28 mouse cellular contexts compared by ENCODE assay signal in the genomic region with DNA sequence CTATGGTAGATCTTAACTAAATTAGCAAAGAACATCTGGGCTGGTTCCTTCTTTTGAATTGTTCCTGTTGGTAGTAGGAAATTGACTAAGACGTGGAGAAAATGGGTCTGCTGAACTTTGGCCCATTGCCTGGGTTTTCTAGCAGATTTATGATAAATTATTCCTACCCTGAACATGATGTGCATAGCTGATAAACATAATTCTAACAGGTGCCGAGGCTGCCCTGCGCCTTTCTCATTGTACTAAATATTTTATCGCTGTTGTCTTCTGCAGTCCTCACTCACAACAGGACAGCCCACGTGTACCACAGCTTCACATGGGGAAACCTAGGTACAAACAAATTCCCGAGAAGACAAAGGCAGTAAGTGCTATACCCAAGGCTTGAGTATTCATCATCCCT.
A peak's percentile ranks its signal among the peaks of the same experiment; 100 is the strongest.
DNase-seq lines count a peak whose midpoint lies in the region; ATAC-seq and TF ChIP-seq lines count a peak whose summit lies in the region.
"Had no signal": no experiment of that assay in that cellular context is flagged by ENCODE, and none has a peak within 500 bp of the region (broad histone marks: within the 10 kb centered on the region; RNA-seq: fewer than 3 reads in every experiment).

No protein-coding gene starts in this region.

- no peak for TF ChIP-seq CTCF in hindbrain, postnatal 0 days (IDR thresholded peaks at IDR 0.05; ENCODE audit: low read depth)
- no peak for TF ChIP-seq CTCF in midbrain, postnatal 0 days (IDR thresholded peaks at IDR 0.05)

- 74% methylated on average over 6 of the region's 6 CpGs for WGBS in hindbrain, embryonic 11.5 days
- 45% methylated on average over 6 of the region's 6 CpGs for WGBS in hindbrain, postnatal 0 days
- WGBS in hindbrain, embryonic 14.5 days: 49% methylated on average over 6 of the region's 6 CpGs
- WGBS in midbrain, embryonic 12.5 days: 48% methylated on average over 6 of the region's 6 CpGs
- WGBS in midbrain, postnatal 0 days: 28% methylated on average over 6 of the region's 6 CpGs

- no peaks in the 10 kb centered on the region for H3K9me3 ChIP-seq in hindbrain, embryonic 11.5 days (ENCODE audit: control insufficient read depth, low read length)
- H3K9me3 ChIP-seq in hindbrain, postnatal 0 days (ENCODE audit: low read length): no peaks in the 10 kb centered on the region
- no peaks in the 10 kb centered on the region for H3K9me3 ChIP-seq in hindbrain, embryonic 14.5 days (ENCODE audit: control insufficient read depth, low read length)
- H3K9me3 ChIP-seq in midbrain, embryonic 12.5 days: no peaks in the 10 kb centered on the region
- H3K9me3 ChIP-seq in midbrain, postnatal 0 days (ENCODE audit: low read length): no peaks in the 10 kb centered on the region
- H3K9me3 ChIP-seq: embryonic facial prominence, embryonic 10.5 days; embryonic facial prominence, embryonic 15.5 days; heart, embryonic 12.5 days; kidney, embryonic 15.5 days; liver, embryonic 12.5 days; neural tube, embryonic 15.5 days had no signal

- 0 out of 2 replicates have a peak, but pooled peaks have one; percentile 22 for ATAC-seq in hindbrain, embryonic 11.5 days (ENCODE audit: low FRiP score)
- no peak for ATAC-seq in hindbrain, postnatal 0 days
- ATAC-seq in hindbrain, embryonic 14.5 days (ENCODE audit: low FRiP score): no peak
- peak; percentile 17 for ATAC-seq in midbrain, embryonic 12.5 days (ENCODE audit: low FRiP score, low read depth)
- no peak for ATAC-seq in midbrain, postnatal 0 days (ENCODE audit: low FRiP score)
- no peak for ATAC-seq in granulocyte monocyte progenitor cell, adult 5-6 weeks (replicated peaks; ENCODE audit: poor library complexity, severe bottlenecking)
- ATAC-seq: liver, embryonic 12.5 days; liver, postnatal 0 days; lung, postnatal 0 days had no signal

- DNase-seq in hindbrain, embryonic 11.5 days (ENCODE audit: low spot score): no peak
- no peak for DNase-seq in hindbrain, postnatal 0 days (ENCODE audit: low spot score)
- DNase-seq in hindbrain, embryonic 14.5 days (ENCODE audit: low spot score): no peak
- DNase-seq in midbrain, postnatal 0 days (ENCODE audit: low spot score): no peak
- DNase-seq: adrenal gland, postnatal 25 days; B cell, adult 2 months; cerebellum, adult 2 months; cerebellum, postnatal 25 days; gastrocnemius, postnatal 36 days; heart, adult 2 months; heart, postnatal 4 days; kidney, adult 18-20 months; kidney, postnatal 36 days; left cerebral cortex, postnatal 4 days; liver, postnatal 0 days; lung, postnatal 4 days; retina, postnatal 1 day; right cerebral cortex, postnatal 14 days had no signal

- H3K27me3 ChIP-seq in hindbrain, embryonic 11.5 days (ENCODE audit: control insufficient read depth, insufficient read depth, low read length): no peaks in the 10 kb centered on the region
- no peaks in the 10 kb centered on the region for H3K27me3 ChIP-seq in hindbrain, postnatal 0 days (ENCODE audit: insufficient read depth, low read length)
- no peaks in the 10 kb centered on the region for H3K27me3 ChIP-seq in hindbrain, embryonic 14.5 days (ENCODE audit: control insufficient read depth, insufficient read depth, low read length)
- no peaks in the 10 kb centered on the region for H3K27me3 ChIP-seq in midbrain, embryonic 12.5 days
- no peaks in the 10 kb centered on the region for H3K27me3 ChIP-seq in midbrain, postnatal 0 days (ENCODE audit: insufficient read depth, low read length)
- H3K27me3 ChIP-seq: embryonic facial prominence, embryonic 15.5 days; heart, embryonic 12.5 days; kidney, embryonic 15.5 days; liver, embryonic 12.5 days; megakaryocyte, embryonic 14.5 days; neural tube, embryonic 15.5 days had no signal

- H3K27ac ChIP-seq in hindbrain, embryonic 11.5 days (ENCODE audit: low read depth, low read length): no peak overlapping the region
- no peak overlapping the region for H3K27ac ChIP-seq in hindbrain, postnatal 0 days
- peak overlapping the region; percentile 32; the same call in 1 of the 2 replicates for H3K27ac ChIP-seq in hindbrain, embryonic 14.5 days
- H3K27ac ChIP-seq in midbrain, embryonic 12.5 days (replicated peaks): peak overlapping the region; percentile 65
- 0 out of 2 replicates have a peak overlapping the region, but pooled peaks have one; percentile 43 for H3K27ac ChIP-seq in midbrain, postnatal 0 days (ENCODE audit: low read depth, low read length)
- H3K27ac ChIP-seq: embryonic facial prominence, embryonic 10.5 days; embryonic facial prominence, embryonic 15.5 days; heart, adult 2 months; kidney, embryonic 15.5 days; liver, embryonic 12.5 days; neural tube, embryonic 15.5 days had no signal

- no peak overlapping the region for H3K9ac ChIP-seq in hindbrain, embryonic 11.5 days (ENCODE audit: low read depth, low read length)
- no peak overlapping the region for H3K9ac ChIP-seq in hindbrain, postnatal 0 days (replicated peaks; ENCODE audit: low read length)
- no peak overlapping the region for H3K9ac ChIP-seq in hindbrain, embryonic 14.5 days
- no peak overlapping the region for H3K9ac ChIP-seq in midbrain, embryonic 12.5 days (replicated peaks)
- H3K9ac ChIP-seq in midbrain, postnatal 0 days (replicated peaks; ENCODE audit: low read length, poor library complexity, severe bottlenecking): no peak overlapping the region
- H3K9ac ChIP-seq: embryonic facial prominence, embryonic 15.5 days; heart, embryonic 12.5 days; kidney, embryonic 15.5 days; liver, embryonic 12.5 days; liver, postnatal 0 days; neural tube, embryonic 15.5 days had no signal

- H3K4me1 ChIP-seq in hindbrain, embryonic 11.5 days (replicated peaks; ENCODE audit: control insufficient read depth, insufficient read depth, low read length): no peaks in the 10 kb centered on the region
- H3K4me1 ChIP-seq in hindbrain, postnatal 0 days (ENCODE audit: insufficient read depth, low read length): no peaks in the 10 kb centered on the region
- H3K4me1 ChIP-seq in hindbrain, embryonic 14.5 days (replicated peaks; ENCODE audit: control insufficient read depth, insufficient read depth, low read length): peaks cover 8% of the 10 kb centered on the region
- peaks cover 4% of the 10 kb centered on the region for H3K4me1 ChIP-seq in midbrain, embryonic 12.5 days
- no peaks in the 10 kb centered on the region for H3K4me1 ChIP-seq in midbrain, postnatal 0 days (ENCODE audit: insufficient read depth, low read length)
- H3K4me1 ChIP-seq: embryonic facial prominence, embryonic 15.5 days; heart, embryonic 12.5 days; kidney, embryonic 15.5 days; liver, embryonic 12.5 days; megakaryocyte, embryonic 14.5 days had no signal

- no peaks in the 10 kb centered on the region for H3K36me3 ChIP-seq in hindbrain, embryonic 11.5 days (ENCODE audit: control insufficient read depth, insufficient read depth, low read length)
- no peaks in the 10 kb centered on the region for H3K36me3 ChIP-seq in hindbrain, postnatal 0 days (ENCODE audit: insufficient read depth, low read length)
- H3K36me3 ChIP-seq in hindbrain, embryonic 14.5 days (replicated peaks; ENCODE audit: control insufficient read depth, insufficient read depth): no peaks in the 10 kb centered on the region
- H3K36me3 ChIP-seq in midbrain, embryonic 12.5 days: no peaks in the 10 kb centered on the region
- no peaks in the 10 kb centered on the region for H3K36me3 ChIP-seq in midbrain, postnatal 0 days (ENCODE audit: insufficient read depth, low read length)
- H3K36me3 ChIP-seq: embryonic facial prominence, embryonic 10.5 days; embryonic facial prominence, embryonic 15.5 days; heart, embryonic 12.5 days; kidney, embryonic 15.5 days; liver, embryonic 12.5 days; neural tube, embryonic 15.5 days had no signal

- H3K4me2 ChIP-seq in hindbrain, embryonic 11.5 days (replicated peaks; ENCODE audit: low read depth, low read length): no peak overlapping the region
- H3K4me2 ChIP-seq in hindbrain, postnatal 0 days (ENCODE audit: low read depth, low read length): no peak overlapping the region
- H3K4me2 ChIP-seq in hindbrain, embryonic 14.5 days (replicated peaks): no peak overlapping the region
- no peak overlapping the region for H3K4me2 ChIP-seq in midbrain, embryonic 12.5 days (replicated peaks)
- H3K4me2 ChIP-seq in midbrain, postnatal 0 days (ENCODE audit: low read depth, low read length, poor library complexity, severe bottlenecking): no peak overlapping the region
- H3K4me2 ChIP-seq: embryonic facial prominence, embryonic 15.5 days; heart, embryonic 12.5 days; kidney, embryonic 15.5 days; liver, embryonic 12.5 days; neural tube, embryonic 15.5 days had no signal

- no peak overlapping the region for H3K4me3 ChIP-seq in hindbrain, embryonic 11.5 days (ENCODE audit: low read depth, low read length)
- no peak overlapping the region for H3K4me3 ChIP-seq in hindbrain, postnatal 0 days (ENCODE audit: low read length)
- H3K4me3 ChIP-seq in hindbrain, embryonic 14.5 days (replicated peaks; ENCODE audit: low read length): no peak overlapping the region
- H3K4me3 ChIP-seq in midbrain, embryonic 12.5 days: no peak overlapping the region
- no peak overlapping the region for H3K4me3 ChIP-seq in midbrain, postnatal 0 days (ENCODE audit: low read depth, low read length)
- H3K4me3 ChIP-seq: embryonic facial prominence, embryonic 10.5 days; embryonic facial prominence, embryonic 15.5 days; heart, adult 2 months; heart, embryonic 12.5 days; kidney, embryonic 15.5 days; liver, embryonic 12.5 days; megakaryocyte, embryonic 14.5 days; neural tube, embryonic 15.5 days had no signal

Comparison
In these comparisons a context has a peak if more than half of its experiments do, and no peak if none do; other contexts are left out.
1. ATAC-seq: peak in hindbrain, embryonic 11.5 days (single experiment) and midbrain, embryonic 12.5 days (single experiment); none in hindbrain, postnatal 0 days (single experiment), hindbrain, embryonic 14.5 days (single experiment), midbrain, postnatal 0 days (single experiment) and granulocyte monocyte progenitor cell, adult 5-6 weeks (single experiment).
2. H3K27ac ChIP-seq: peak in hindbrain, embryonic 14.5 days (single experiment), midbrain, embryonic 12.5 days (single experiment) and midbrain, postnatal 0 days (single experiment); none in hindbrain, embryonic 11.5 days (single experiment) and hindbrain, postnatal 0 days (single experiment).